Mouse (Mus musculus): ENCODE measurements around the gene Reg3g. TPM values are rescaled to one million over a fixed set of nuclear protein-coding genes. Genes with fewer than 3 reads are reported as not detected.
"Not testable (repeated sequence)": the region's sequence is repeated elsewhere in the genome, so short reads cannot be mapped to it uniquely, and the experiment has no call there.

Reg3g gene
- polyA plus RNA-seq, 1 experiment from 2014 or later, result not detected

GRCm38 (mm10) chr6:78447202-78447601 is 21.5 kb downstream of the Reg3g start:
- no peak overlapping the region for H3K4me2 ChIP-seq
- no peak overlapping the region for H3K4me3 ChIP-seq (replicated peaks)
- WGBS, result 70% methylated on average over 1 of the region's 1 CpGs
- no peaks in the 10 kb centered on the region for H3K36me3 ChIP-seq
- no peaks in the 10 kb centered on the region for H3K4me1 ChIP-seq
- no peaks in the 10 kb centered on the region for H3K9me3 ChIP-seq (replicated peaks)
- H3K9ac ChIP-seq (replicated peaks), result no peak overlapping the region
- ATAC-seq (ENCODE audit: low FRiP score), result no peak
- no peak overlapping the region for H3K27ac ChIP-seq (replicated peaks)
- H3K27me3 ChIP-seq (replicated peaks), result no peaks in the 10 kb centered on the region

GRCm38 (mm10) chr6:78425497-78425896 is 43.2 kb downstream of the Reg3g start:
- ATAC-seq (ENCODE audit: low FRiP score), result no peak
- H3K4me2 ChIP-seq, result no peak overlapping the region
- no peak overlapping the region for H3K4me3 ChIP-seq (replicated peaks)
- H3K36me3 ChIP-seq, result no peaks in the 10 kb centered on the region
- no peaks in the 10 kb centered on the region for H3K9me3 ChIP-seq (replicated peaks)
- no peaks in the 10 kb centered on the region for H3K4me1 ChIP-seq
- WGBS, result 83% methylated on average over 3 of the region's 3 CpGs
- H3K9ac ChIP-seq (replicated peaks), result no peak overlapping the region
- H3K27me3 ChIP-seq (replicated peaks), result no peaks in the 10 kb centered on the region
- H3K27ac ChIP-seq (replicated peaks), result no peak overlapping the region

- not testable (repeated sequence) for ATAC-seq (ENCODE audit: low FRiP score); H3K36me3 ChIP-seq; H3K4me1 ChIP-seq; H3K27me3 ChIP-seq (replicated peaks); H3K27ac ChIP-seq (replicated peaks); H3K4me2 ChIP-seq; H3K9ac ChIP-seq (replicated peaks); H3K4me3 ChIP-seq (replicated peaks); H3K9me3 ChIP-seq (replicated peaks)
Measured at GRCm38 (mm10) chr6:78422411-78422810, 46.3 kb downstream of the Reg3g start, which contains the start of gene Reg1. Reg1 (plus strand) TSS chr6:78422711.

Other genes starting within 250 kb of the Reg3g start
- 10.2 and 11.3 TPM in 2 replicates for gene Reg3b, start 98.2 kb downstream of the Reg3g start, polyA plus RNA-seq (2015; fragmentation: Nextera tagmentation; extraction: Ambion mirVana)
- not detected in 2 replicates for gene Reg3d, start 90.0 kb downstream of the Reg3g start, polyA plus RNA-seq (2015; fragmentation: Nextera tagmentation; extraction: Ambion mirVana)
- gene Reg3a, start 88.2 kb downstream of the Reg3g start, polyA plus RNA-seq (2015; fragmentation: Nextera tagmentation; extraction: Ambion mirVana), result not detected in 2 replicates
- gene Reg2, start 73.2 kb downstream of the Reg3g start, polyA plus RNA-seq (2015; fragmentation: Nextera tagmentation; extraction: Ambion mirVana), result not detected in 2 replicates
- gene Reg1, start 46.2 kb downstream of the Reg3g start, polyA plus RNA-seq (2015; fragmentation: Nextera tagmentation; extraction: Ambion mirVana), result 0.65 TPM in 1 of 2 replicates, not detected in the other